Mouse (Mus musculus): ENCODE data around the gene Zfp280b. TPM values are rescaled to one million over a fixed set of nuclear protein-coding genes. Genes with fewer than 3 reads are reported as not detected.
"Not testable (repeated sequence)": the region's sequence is repeated elsewhere in the genome, so short reads cannot be mapped to it uniquely, and the experiment has no call there.

Gene Zfp280b
- total RNA-seq, 2 experiments from 2014 or later = 14.6 TPM

GRCm38 (mm10) chr10:76028396-76028795, 4.1 kb upstream of the Zfp280b start:
- DNase-seq (ENCODE audit: low spot score in 2 of 2) = no peak
- intact Hi-C loops (cut with DNase I) = no loop called here

- intact Hi-C loops (cut with DNase I) = no loop called here
- DNase-seq (ENCODE audit: low spot score in 2 of 2) = no peak
Observed at GRCm38 (mm10) chr10:76029276-76029675, 3.2 kb upstream of the Zfp280b start.

GRCm38 (mm10) chr10:76030496-76030895, 2.0 kb upstream of the Zfp280b start:
- intact Hi-C loops (cut with DNase I) = no loop called here
- DNase-seq (ENCODE audit: low spot score in 2 of 2) = no peak

- intact Hi-C loops (cut with DNase I) = no loop called here
- no peak for DNase-seq (ENCODE audit: low spot score in 2 of 2)
Observed at GRCm38 (mm10) chr10:76031511-76032401, 694 bp upstream of the Zfp280b start.

GRCm38 (mm10) chr10:76033119-76033455, 637 bp downstream of the Zfp280b start:
- no peak for DNase-seq (ENCODE audit: low spot score in 2 of 2)
- intact Hi-C loops (cut with DNase I) = no loop called here

GRCm38 (mm10) chr10:76034001-76034600, 1.7 kb downstream of the Zfp280b start:
- no peak for DNase-seq (ENCODE audit: low spot score in 2 of 2)
- intact Hi-C loops (cut with DNase I) = no loop called here

GRCm38 (mm10) chr10:76035277-76035676, 2.8 kb downstream of the Zfp280b start:
- intact Hi-C loops (cut with DNase I) = no loop called here
- DNase-seq (ENCODE audit: low spot score in 2 of 2) = no peak

- intact Hi-C loops (cut with DNase I) = no loop called here
- no peak for DNase-seq (ENCODE audit: low spot score in 2 of 2)
Observed at GRCm38 (mm10) chr10:76036962-76037361, 4.5 kb downstream of the Zfp280b start.

- intact Hi-C loops (cut with DNase I) = no loop called here
- DNase-seq (ENCODE audit: low spot score in 2 of 2) = no peak
Observed at GRCm38 (mm10) chr10:76045343-76045742, 12.9 kb downstream of the Zfp280b start.

GRCm38 (mm10) chr10:76046754-76047153, 14.3 kb downstream of the Zfp280b start:
- no peak for DNase-seq (ENCODE audit: low spot score in 2 of 2)
- intact Hi-C loops (cut with DNase I) = no loop called here

GRCm38 (mm10) chr10:76047182-76047869, 14.9 kb downstream of the Zfp280b start:
- intact Hi-C loops (cut with DNase I) = no loop called here
- DNase-seq (ENCODE audit: low spot score in 2 of 2) = no peak

- DNase-seq (ENCODE audit: low spot score in 2 of 2) = no peak
- intact Hi-C loops (cut with DNase I) = no loop called here
Observed at GRCm38 (mm10) chr10:76048967-76049366, 16.5 kb downstream of the Zfp280b start.

- DNase-seq (ENCODE audit: low spot score in 2 of 2) = no peak
- intact Hi-C loops (cut with DNase I) = no loop called here
Observed at GRCm38 (mm10) chr10:76051860-76052259, 19.4 kb downstream of the Zfp280b start.

GRCm38 (mm10) chr10:76062439-76062838, 30.0 kb downstream of the Zfp280b start:
- DNase-seq (ENCODE audit: low spot score in 2 of 2) = no peak
- intact Hi-C loops (cut with DNase I) = no loop called here

- no peak for DNase-seq (ENCODE audit: low spot score in 2 of 2)
- intact Hi-C loops (cut with DNase I) = no loop called here
Observed at GRCm38 (mm10) chr10:76067674-76068613, 35.5 kb downstream of the Zfp280b start.

GRCm38 (mm10) chr10:76072080-76072479, 39.6 kb downstream of the Zfp280b start:
- intact Hi-C loops (cut with DNase I); DNase-seq (ENCODE audit: low spot score in 2 of 2): not testable (repeated sequence)

- intact Hi-C loops (cut with DNase I); DNase-seq (ENCODE audit: low spot score in 2 of 2): not testable (repeated sequence)
Observed at GRCm38 (mm10) chr10:76077008-76077407, 44.6 kb downstream of the Zfp280b start.
